Mouse (Mus musculus) gastrocnemius, postnatal 25 days (tissue): ENCODE results near the gene Macrod2. TPM values are rescaled to one million over a fixed set of nuclear protein-coding genes. Genes with fewer than 3 reads are reported as not detected.

Experiments
- DNase-seq: peaks from one replicate; pipeline ENCODE4 v3.0.0; 2022
- total RNA-seq, 2 experiments: library from RNA; stranded (reverse); gene quantifications; 1 replicate in 1 of 2; 2 replicates in 1 of 2; pipeline ENCODE4 v1.2.3; 2021

Gene Macrod2
- total RNA-seq, 2 experiments from 2014 or later = 12.7 to 17.0 TPM

GRCm38 (mm10) chr2:140911463-140911862 lies 516.4 kb downstream of the Macrod2 start:
- DNase-seq = no peak

GRCm38 (mm10) chr2:140912179-140912578 lies 517.1 kb downstream of the Macrod2 start:
- no peak for DNase-seq

GRCm38 (mm10) chr2:140912931-140913330 lies 517.8 kb downstream of the Macrod2 start:
- DNase-seq = no peak

GRCm38 (mm10) chr2:140913679-140914412 lies 518.7 kb downstream of the Macrod2 start:
- no peak for DNase-seq

GRCm38 (mm10) chr2:140926922-140927321 lies 531.8 kb downstream of the Macrod2 start:
- no peak for DNase-seq

GRCm38 (mm10) chr2:140934483-140934882 lies 539.4 kb downstream of the Macrod2 start:
- DNase-seq = no peak

- no peak for DNase-seq
Measured at GRCm38 (mm10) chr2:140949461-140949860, 554.4 kb downstream of the Macrod2 start.

GRCm38 (mm10) chr2:140959246-140959645 lies 564.1 kb downstream of the Macrod2 start:
- no peak for DNase-seq

- DNase-seq = no peak
Measured at GRCm38 (mm10) chr2:140970181-140970580, 575.1 kb downstream of the Macrod2 start.

GRCm38 (mm10) chr2:140971845-140972244 lies 576.7 kb downstream of the Macrod2 start:
- no peak for DNase-seq

GRCm38 (mm10) chr2:140985670-140986372 lies 590.7 kb downstream of the Macrod2 start:
- no peak for DNase-seq

GRCm38 (mm10) chr2:141003846-141004245 lies 608.7 kb downstream of the Macrod2 start:
- DNase-seq = no peak

- no peak for DNase-seq
Measured at GRCm38 (mm10) chr2:141004326-141004725, 609.2 kb downstream of the Macrod2 start.

GRCm38 (mm10) chr2:141005616-141006015 lies 610.5 kb downstream of the Macrod2 start:
- no peak for DNase-seq

GRCm38 (mm10) chr2:141007725-141008124 lies 612.6 kb downstream of the Macrod2 start:
- DNase-seq = no peak

- DNase-seq = no peak
Measured at GRCm38 (mm10) chr2:141008458-141008857, 613.3 kb downstream of the Macrod2 start.

GRCm38 (mm10) chr2:141013443-141014165 lies 618.5 kb downstream of the Macrod2 start:
- peak; percentile 13 for DNase-seq

- DNase-seq = no peak
Measured at GRCm38 (mm10) chr2:141022971-141023370, 627.9 kb downstream of the Macrod2 start.

GRCm38 (mm10) chr2:141023916-141024315 lies 628.8 kb downstream of the Macrod2 start:
- DNase-seq = no peak

- no peak for DNase-seq
Measured at GRCm38 (mm10) chr2:141024316-141025043, 629.4 kb downstream of the Macrod2 start.

- DNase-seq = no peak
Measured at GRCm38 (mm10) chr2:141056685-141057454, 661.8 kb downstream of the Macrod2 start.
